Mouse (Mus musculus): ENCODE measurements around the gene Tmco4.

The Tmco4 gene

DNA sequence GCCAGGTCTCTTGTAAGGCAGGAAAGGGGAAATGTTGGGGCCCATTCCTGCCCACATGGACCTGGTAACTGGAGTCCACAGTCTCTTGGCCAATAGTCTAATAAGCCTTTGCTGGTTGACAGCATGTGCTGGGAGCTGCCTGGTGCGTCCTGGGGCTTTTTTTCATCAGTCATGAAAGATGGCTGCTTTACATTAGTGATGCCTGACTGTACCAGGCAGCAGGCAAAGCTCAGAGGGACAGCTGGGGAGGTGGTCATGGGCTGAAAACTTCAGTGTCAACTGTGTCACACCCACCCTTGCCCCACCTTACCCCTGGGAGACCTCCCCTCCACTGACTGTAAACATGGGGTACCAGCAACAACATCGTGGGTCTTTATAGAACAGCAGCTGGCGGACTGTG, 83.1 kb downstream of the Tmco4 start:
- in situ Hi-C loops (cut with MboI, MseI) = no loop called here

- in situ Hi-C loops (cut with MboI, MseI) = no loop called here
These were observed 84.6 kb downstream of the Tmco4 start for GRCm38 (mm10) chr4:139057291-139057690.

- in situ Hi-C loops (cut with MboI, MseI) = no loop called here
These were observed 85.3 kb downstream of the Tmco4 start for GRCm38 (mm10) chr4:139058029-139058428.

DNA sequence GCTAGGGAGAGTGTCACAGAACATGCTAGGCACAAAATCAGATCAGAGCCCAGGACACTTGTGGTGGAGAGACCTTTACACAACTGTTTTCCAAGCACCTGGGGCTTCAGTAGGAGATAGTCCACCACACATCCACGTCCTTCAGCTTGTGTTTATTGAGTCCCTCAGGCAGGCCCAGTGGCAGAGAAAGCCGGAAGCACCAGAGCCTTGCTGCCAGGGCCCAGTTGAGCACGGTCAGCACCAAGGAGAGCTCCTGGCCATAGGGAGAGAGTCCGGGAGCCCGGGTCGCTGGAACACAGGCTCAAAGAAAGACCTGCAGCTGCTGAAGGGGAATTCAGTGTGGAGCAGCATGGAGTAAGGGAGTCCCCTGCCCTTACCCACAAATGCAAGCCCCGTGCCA, 86.9 kb downstream of the Tmco4 start:
- in situ Hi-C loops (cut with MboI, MseI) = no loop called here

- in situ Hi-C loops (cut with MboI, MseI) = no loop called here
These were observed 92.1 kb downstream of the Tmco4 start for GRCm38 (mm10) chr4:139064831-139065230.

- in situ Hi-C loops (cut with MboI, MseI) = no loop called here
These were observed 95.6 kb downstream of the Tmco4 start for GRCm38 (mm10) chr4:139068287-139068686.

- in situ Hi-C loops (cut with MboI, MseI) = no loop called here
These were observed 101.4 kb downstream of the Tmco4 start for GRCm38 (mm10) chr4:139074060-139074459.

DNA sequence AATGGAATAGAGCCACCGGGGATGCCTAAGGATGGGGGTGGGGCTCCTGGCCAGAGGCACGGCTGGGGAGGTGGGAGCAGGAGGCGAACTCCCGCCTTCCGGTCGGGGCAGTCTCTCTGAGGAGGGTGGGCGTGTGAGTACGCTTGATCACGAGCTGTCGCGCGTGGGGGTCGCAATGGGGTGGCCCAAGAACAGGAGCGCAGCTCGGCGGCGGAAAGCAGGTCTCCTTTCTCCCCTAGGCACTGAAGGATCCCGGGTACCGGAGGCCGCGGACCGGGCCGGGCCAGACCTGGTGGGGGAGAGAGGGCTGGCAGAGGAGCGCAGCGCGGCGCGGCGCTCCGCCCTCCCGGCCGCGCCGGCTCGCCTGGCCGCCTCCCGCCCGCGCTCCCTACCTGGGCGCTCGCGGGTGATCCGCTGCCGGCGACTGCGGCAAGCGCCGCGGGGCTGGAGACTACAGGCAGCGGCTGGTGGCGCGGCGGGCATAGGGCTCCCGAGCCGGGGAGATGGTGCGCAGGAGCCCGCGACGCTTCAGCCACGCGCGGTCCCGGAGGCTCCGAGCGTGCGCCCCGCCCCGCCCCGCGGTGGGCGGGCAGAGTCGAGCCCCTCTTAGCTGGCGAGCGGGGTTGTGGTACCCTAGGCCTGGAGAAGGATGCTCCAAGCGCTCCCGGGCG, 102.5 kb downstream of the Tmco4 start, which contains the start of gene Htr6:
Gene Htr6, minus strand, starts transcription at position 530 of the 671 bp plus-strand sequence.
- in situ Hi-C loops (cut with MboI, MseI) = loop anchor here (25.0 kb wide), 1 partner anchor 187 kb away; no protein-coding TSS in a partner anchor

DNA sequence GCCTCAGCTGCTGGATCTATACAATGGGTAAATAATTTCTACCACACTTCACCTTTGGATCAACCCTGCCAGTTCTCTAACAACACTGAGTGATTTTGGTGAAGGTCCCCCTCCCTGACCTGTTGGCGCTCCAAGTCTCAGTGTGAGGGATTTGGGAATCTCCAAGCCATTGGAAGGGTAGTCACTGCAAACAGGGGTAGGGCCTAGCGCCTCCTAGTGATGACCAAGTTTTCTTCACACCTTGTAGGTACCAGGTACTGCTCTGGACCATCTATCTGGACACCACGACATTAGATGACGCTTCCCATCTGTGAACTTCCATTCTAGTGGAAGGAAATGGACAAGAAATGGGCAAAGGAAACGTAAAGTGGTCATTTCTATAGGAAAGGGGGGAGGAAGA, 103.2 kb downstream of the Tmco4 start:
- in situ Hi-C loops (cut with MboI, MseI) = loop anchor here (25.0 kb wide), 1 partner anchor 186 kb away; no protein-coding TSS in a partner anchor

GRCm38 (mm10) chr4:139078313-139078712, 105.6 kb downstream of the Tmco4 start:
- in situ Hi-C loops (cut with MboI, MseI) = loop anchor here (25.0 kb wide), 1 partner anchor 184 kb away; no protein-coding TSS in a partner anchor

- in situ Hi-C loops (cut with MboI, MseI) = loop anchor here (25.0 kb wide), 1 partner anchor 184 kb away; no protein-coding TSS in a partner anchor
These were observed 106.0 kb downstream of the Tmco4 start for GRCm38 (mm10) chr4:139078726-139079125.

DNA sequence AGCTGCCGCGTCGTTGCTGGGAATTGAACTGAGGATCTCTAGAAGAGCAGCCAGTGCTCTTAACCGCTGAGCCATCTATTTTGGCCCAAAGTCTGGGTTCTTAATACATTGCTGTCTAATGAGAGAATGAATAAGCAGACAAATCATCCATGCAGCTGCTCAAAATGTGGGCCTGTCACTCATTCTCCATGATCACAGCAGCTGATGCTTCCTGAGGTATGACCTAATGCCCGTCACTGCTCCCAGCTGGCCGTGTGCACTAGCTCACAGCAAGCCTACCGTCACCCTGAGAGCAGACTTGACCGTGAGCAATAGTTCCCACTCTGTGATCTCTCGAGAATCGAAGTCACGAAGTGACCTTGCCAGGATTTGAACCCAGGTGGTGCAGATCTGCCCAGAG, 106.8 kb downstream of the Tmco4 start:
- in situ Hi-C loops (cut with MboI, MseI) = loop anchor here (25.0 kb wide), 1 partner anchor 183 kb away; no protein-coding TSS in a partner anchor

DNA sequence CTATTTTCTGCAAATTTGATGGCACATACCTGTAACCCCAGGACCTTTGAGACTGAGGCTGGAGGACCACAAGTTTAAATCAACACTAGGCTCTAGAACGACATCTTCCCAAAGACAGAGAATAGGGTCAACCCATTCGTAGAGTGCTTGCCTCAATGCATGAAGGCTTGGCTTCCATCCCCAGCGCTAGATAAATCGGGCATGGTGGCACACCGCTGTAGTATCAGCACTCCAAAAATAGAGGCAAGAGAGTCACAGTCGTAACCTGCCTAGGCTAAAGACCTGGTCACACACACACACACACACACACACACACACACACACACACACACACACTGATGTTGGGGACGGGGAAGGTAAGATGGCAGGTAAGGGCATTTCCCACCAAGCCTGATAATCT, 107.6 kb downstream of the Tmco4 start:
- in situ Hi-C loops (cut with MboI, MseI) = loop anchor here (10.0 to 25.0 kb wide), 2 partner anchors 125 to 182 kb away; no protein-coding TSS in a partner anchor

DNA sequence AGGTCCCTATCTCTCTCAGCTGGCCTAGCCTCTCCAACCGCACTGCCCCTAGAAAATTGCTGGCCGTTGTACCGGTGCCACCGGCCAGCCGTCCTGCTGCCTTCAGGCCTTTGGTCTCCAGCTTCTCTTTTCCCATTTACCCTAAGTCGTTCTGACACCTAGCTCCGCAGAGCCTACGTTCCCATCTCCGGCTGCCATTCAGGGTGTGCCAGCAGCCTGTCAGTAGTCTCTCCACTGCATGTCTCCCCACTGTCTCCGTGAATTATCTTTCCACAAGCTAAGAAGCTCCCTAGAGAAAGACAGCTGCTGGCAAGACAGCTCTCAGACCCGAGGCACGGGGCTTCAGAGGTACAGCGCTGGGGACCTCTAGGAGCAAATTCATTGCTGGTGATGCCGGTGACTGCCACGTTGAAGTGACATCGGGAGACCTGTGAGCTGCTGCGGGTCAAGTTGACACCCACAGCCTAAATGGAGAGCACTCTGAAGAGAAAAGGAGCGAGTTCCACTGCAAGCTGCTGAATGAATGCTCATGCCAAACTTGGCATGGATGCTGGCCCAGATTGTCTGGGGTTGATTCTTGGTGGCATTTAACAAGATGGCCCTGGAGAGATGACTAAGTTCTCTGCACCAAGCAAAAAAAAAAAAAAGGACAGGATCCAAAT, 108.7 kb downstream of the Tmco4 start:
- in situ Hi-C loops (cut with MboI, MseI) = loop anchor here (10.0 to 25.0 kb wide), 2 partner anchors 123 to 181 kb away; no protein-coding TSS in a partner anchor

GRCm38 (mm10) chr4:139082790-139083564, 110.3 kb downstream of the Tmco4 start:
- in situ Hi-C loops (cut with MboI, MseI) = loop anchor here (10.0 to 25.0 kb wide), 2 partner anchors 122 to 179 kb away; no protein-coding TSS in a partner anchor

DNA sequence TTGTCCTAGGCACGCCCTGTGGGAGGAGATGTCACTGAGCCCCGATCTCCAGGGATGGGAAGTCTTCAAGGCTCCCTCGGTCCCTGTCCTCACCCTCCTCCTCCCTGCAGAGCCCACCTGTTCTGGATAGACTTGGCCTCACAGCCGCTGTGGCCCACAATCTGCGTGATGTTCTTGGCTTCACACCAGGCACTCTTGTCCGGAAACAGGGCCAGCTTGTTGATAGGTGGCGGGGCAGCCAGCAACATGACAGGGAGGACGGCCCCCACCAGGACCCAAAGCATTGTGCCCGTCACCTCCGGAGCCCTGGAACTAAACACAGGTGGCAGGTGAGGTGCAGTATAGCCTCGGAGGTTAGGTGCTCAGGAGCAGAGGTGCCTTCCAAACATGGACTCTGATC, 112.6 kb downstream of the Tmco4 start:
- in situ Hi-C loops (cut with MboI, MseI) = loop anchor here (10.0 to 25.0 kb wide), 2 partner anchors 119 to 177 kb away; no protein-coding TSS in a partner anchor

- in situ Hi-C loops (cut with MboI, MseI) = loop anchor here (10.0 to 25.0 kb wide), 2 partner anchors 119 to 176 kb away; no protein-coding TSS in a partner anchor
These were observed 113.3 kb downstream of the Tmco4 start for GRCm38 (mm10) chr4:139086037-139086436.

GRCm38 (mm10) chr4:139086984-139087383, 114.3 kb downstream of the Tmco4 start:
- in situ Hi-C loops (cut with MboI, MseI) = loop anchor here (10.0 to 25.0 kb wide), 2 partner anchors 118 to 175 kb away; no protein-coding TSS in a partner anchor

DNA sequence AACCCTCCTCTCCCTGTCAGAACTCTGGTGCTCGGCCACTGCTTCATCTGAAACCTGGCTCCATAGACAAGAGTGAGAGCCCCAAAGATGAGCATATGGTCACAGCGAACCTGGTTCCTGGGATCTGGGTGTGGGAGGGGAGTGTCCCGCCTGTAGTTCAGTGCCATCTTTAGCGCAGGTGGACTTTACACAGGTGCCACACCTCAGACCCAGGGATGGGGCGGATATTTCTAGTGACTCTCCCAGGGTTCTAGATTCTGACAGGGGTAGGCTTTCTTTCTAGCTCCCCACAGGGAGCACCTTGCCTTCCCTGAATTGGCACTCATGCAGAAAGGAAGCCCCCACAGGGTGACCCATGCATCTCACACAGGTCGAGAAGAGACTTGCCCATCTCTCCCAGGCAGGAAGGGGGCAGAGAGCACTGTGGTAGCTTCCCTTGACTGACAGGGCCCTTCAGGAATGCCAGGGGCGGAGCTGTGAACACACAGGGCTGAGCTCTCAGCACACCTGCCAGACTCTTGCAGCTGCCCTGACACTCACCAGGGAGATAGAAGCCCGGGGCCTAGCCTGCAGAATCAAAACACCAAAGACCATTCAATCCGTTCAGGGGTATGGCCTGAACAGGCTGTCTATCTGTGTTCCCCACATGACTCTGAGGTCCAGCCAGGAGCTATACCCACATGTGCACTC, 116.4 kb downstream of the Tmco4 start:
- in situ Hi-C loops (cut with MboI, MseI) = loop anchor here (10.0 to 25.0 kb wide), 2 partner anchors 116 to 173 kb away; no protein-coding TSS in a partner anchor

DNA sequence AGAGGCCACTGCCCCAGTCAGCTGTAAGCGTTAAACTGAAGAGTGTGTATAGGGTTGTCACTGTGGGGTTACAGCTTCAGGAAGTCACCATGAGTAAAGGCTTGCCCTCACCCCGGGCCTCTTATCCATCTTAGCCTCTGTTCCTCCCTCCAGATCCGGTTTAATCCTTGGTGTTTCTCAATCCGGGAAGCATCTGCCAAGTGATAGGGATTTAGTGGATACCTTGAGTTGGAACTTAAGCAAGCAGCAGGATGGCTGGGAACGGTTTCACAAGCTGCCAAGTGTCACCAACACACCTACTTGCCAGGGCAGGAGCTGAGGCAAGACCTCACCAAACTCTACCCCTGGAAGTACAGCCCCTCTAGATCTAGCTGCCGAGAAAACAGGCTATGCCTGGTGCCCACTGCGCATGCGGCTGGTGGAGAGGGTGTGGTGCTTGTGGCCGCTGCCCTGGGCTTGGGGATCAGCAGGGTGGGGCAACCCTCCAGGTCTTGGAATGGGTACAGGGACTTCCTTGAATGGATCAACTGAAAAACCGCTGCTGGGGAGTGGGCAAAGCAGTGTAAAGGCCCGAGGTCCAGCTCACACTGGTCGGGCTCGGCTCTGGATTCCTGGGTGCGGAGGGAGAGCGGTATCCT, 117.7 kb downstream of the Tmco4 start:
- in situ Hi-C loops (cut with MboI, MseI) = loop anchor here (25.0 kb wide), 1 partner anchor 172 kb away; no protein-coding TSS in a partner anchor
